Mouse (Mus musculus) limb, embryonic 12.5 days (tissue): ENCODE results near the gene Hist1h2bb. TPM values are rescaled to one million over a fixed set of nuclear protein-coding genes. Genes with fewer than 3 reads are reported as not detected.
"Not testable (repeated sequence)": the region's sequence is repeated elsewhere in the genome, so short reads cannot be mapped to it uniquely, and the experiment has no call there.

Source experiments
- ATAC-seq: fragments of 200-750 bp; cut with Nextera tagmentation; 2 replicates; pipeline ENCODE4 v1.8.0; 2017; ENCODE audit warnings: low read depth, moderate TSS enrichment; ENCODE audit not compliant: insufficient number of reproducible peaks, insufficient read depth, low FRiP score, low TSS enrichment
- H3K27ac ChIP-seq: fragments of 300-500 bp; sonication (generic); 2 replicates; pipeline ENCODE4 v1.5.1; 2016; ENCODE audit warnings: mild to moderate bottlenecking, moderate library complexity
- H3K27me3 ChIP-seq: fragments of 300-500 bp; sonication (generic); 2 replicates; pipeline ENCODE4 v1.6.1; 2016; ENCODE audit warnings: mild to moderate bottlenecking, moderate library complexity
- H3K36me3 ChIP-seq: fragments of 300-500 bp; sonication (generic); 2 replicates; pipeline ENCODE4 v1.6.1; 2016; ENCODE audit warnings: mild to moderate bottlenecking, moderate library complexity
- H3K4me1 ChIP-seq: fragments of 300-500 bp; sonication (generic); replicated peaks from 2 replicates; pipeline ENCODE4 v1.6.1; 2016
- H3K4me2 ChIP-seq: fragments of 300-500 bp; sonication (generic); 2 replicates; pipeline ENCODE4 v1.6.1; 2016; ENCODE audit warnings: mild to moderate bottlenecking, moderate library complexity
- H3K4me3 ChIP-seq: fragments of 300-500 bp; sonication (generic); replicated peaks from 2 replicates; pipeline ENCODE4 v1.5.1; 2016; ENCODE audit warnings: mild to moderate bottlenecking
- H3K9ac ChIP-seq: fragments of 300-500 bp; sonication (generic); replicated peaks from 2 replicates; pipeline ENCODE4 v1.6.1; 2016; ENCODE audit warnings: mild to moderate bottlenecking, moderate library complexity
- H3K9me3 ChIP-seq: fragments of 300-500 bp; sonication (generic); 2 replicates; pipeline ENCODE4 v1.6.1; 2016; ENCODE audit warnings: mild to moderate bottlenecking, moderate library complexity
- WGBS: fragments of 180-500 bp; shearing (Covaris S2); methylation state at CpG from one replicate; pipeline ENCODE4 v1.1.7; 2016; 5-methylcytosine and 5-hydroxymethylcytosine counted together
- polyA plus RNA-seq: library from polyadenylated mRNA; unstranded; fragments of >200 nt; fragmentation: Nextera tagmentation; extraction: Ambion mirVana; gene quantifications from 2 replicates; pipeline ENCODE4 v1.2.1, GENCODE M21; 2016

The Hist1h2bb gene
- polyA plus RNA-seq, 1 experiment from 2014 or later: 6.7 TPM

GRCm38 (mm10) chr13:23752067-23752741, 5.7 kb downstream of the Hist1h2bb start, which contains the start of gene Hist1h3b:
Hist1h3b (plus strand) TSS chr13:23752267.
- peak within 1 kb of the TSS; percentile 60 for H3K4me2 ChIP-seq
- H3K36me3 ChIP-seq, H3K9me3 ChIP-seq, H3K27me3 ChIP-seq: not testable (repeated sequence)
- peak; percentile 93 for ATAC-seq
- H3K4me3 ChIP-seq: peak within 1 kb of the TSS; percentile 43
- peak within 1 kb of the TSS; percentile 66 for H3K9ac ChIP-seq
- peaks cover 19% of the 10 kb centered on the region for H3K4me1 ChIP-seq
- under 1% methylated on average over 19 of the region's 47 CpGs for WGBS
- H3K27ac ChIP-seq: peak within 1 kb of the TSS; percentile 97

DNA sequence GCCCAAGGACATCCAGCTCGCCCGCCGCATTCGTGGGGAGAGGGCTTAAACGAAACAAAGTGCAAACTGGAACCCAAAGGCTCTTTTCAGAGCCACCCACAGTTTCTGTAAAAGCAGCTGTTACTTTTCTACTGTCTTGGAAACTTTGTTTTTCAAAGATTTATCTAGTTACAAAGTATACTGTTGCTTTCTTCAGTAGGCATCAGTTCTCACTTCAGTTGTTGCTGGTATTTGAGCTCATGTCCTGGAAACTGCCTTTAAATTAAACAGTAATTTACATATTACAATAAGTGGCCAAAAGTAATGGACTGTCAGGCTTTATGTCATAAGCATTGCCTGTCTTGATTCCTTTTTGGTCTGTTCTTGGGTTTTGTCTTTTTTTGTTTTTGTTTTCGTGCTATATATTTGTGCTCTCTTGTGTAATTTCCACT, 6.2 kb downstream of the Hist1h2bb start:
- 5% methylated on average over 6 of the region's 6 CpGs for WGBS
- no peak for ATAC-seq

DNA sequence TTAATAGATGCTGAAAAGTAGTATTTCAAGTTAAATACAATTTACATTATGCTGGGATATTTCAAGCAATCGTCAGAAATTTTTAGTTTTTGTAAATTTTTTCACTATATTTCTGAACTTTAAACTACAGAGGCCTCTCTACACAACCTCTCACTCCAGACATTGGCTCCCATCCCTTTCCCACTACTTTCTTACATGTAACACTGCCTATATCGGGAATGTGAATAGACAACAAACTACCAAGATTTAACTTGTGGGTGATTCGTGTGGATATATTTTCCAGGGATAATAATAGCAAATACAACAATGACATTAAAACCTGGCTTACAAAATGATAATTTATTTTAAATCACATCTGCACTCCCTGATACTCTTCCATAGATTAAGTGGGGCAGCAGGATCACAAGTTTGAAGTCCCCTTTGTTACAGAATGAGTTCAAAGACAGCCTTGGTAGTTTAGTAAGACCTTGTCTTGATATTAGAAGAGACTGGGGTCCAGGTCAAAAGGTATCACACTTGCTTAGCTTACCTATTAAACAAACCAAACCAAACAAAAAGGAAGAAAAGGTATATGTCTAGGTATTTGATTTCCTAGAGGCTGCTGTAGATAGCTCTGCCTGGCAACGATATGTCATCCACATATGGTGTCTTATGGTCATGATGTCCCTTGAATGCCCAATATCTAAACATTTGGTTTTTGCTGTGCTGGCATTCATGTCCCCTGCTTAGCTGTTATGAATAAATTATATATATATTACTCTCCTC, 7.0 kb downstream of the Hist1h2bb start:
- no peaks in the 10 kb centered on the region for H3K9me3 ChIP-seq
- H3K4me1 ChIP-seq: peaks cover 10% of the 10 kb centered on the region
- WGBS: 66% methylated on average over 4 of the region's 4 CpGs
- no peaks in the 10 kb centered on the region for H3K36me3 ChIP-seq
- no peaks in the 10 kb centered on the region for H3K27me3 ChIP-seq
- no peak for ATAC-seq
- H3K4me3 ChIP-seq: peak overlapping the region; percentile 34; the same call in 1 of the 2 replicates
- peak overlapping the region; percentile 91 for H3K27ac ChIP-seq
- no peak overlapping the region; the same call in 1 of the 2 replicates for H3K9ac ChIP-seq
- peak overlapping the region; percentile 60 for H3K4me2 ChIP-seq

More for the DNA sequence above, 6.2 kb downstream of the Hist1h2bb start:
- no peaks in the 10 kb centered on the region for H3K27me3 ChIP-seq
- peak overlapping the region; percentile 66 for H3K9ac ChIP-seq
- peaks cover 17% of the 10 kb centered on the region for H3K4me1 ChIP-seq
- peak overlapping the region; percentile 60 for H3K4me2 ChIP-seq
- peak overlapping the region; percentile 34 for H3K4me3 ChIP-seq
- H3K27ac ChIP-seq: peak overlapping the region; percentile 91
- H3K9me3 ChIP-seq: no peaks in the 10 kb centered on the region
- H3K36me3 ChIP-seq: no peaks in the 10 kb centered on the region

DNA sequence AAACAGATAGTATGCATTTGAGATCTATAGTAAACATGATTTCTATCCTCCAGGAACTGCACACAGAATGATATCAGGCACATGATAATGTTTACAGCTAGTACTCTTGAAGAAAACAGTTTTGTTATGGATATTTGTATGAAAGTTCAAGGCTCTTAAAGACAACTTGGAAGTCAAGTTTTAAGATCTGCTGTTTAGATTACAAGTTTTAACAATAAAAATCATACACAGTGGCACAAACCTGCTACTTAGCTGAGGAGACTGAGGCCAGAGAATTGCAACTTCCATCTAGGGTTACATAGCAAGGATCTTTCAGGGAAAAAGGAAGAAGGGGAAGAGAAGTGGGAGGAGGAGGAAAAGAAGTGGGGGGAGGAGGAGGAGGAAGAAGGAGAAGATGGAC, 8.5 kb downstream of the Hist1h2bb start:
- 0 out of 2 replicates have a peak overlapping the region, but pooled peaks have one; percentile 17 for H3K27ac ChIP-seq
- H3K36me3 ChIP-seq: no peaks in the 10 kb centered on the region
- H3K4me3 ChIP-seq: no peak overlapping the region
- H3K27me3 ChIP-seq: no peaks in the 10 kb centered on the region
- H3K4me2 ChIP-seq: no peak overlapping the region
- ATAC-seq: no peak
- H3K9me3 ChIP-seq: no peaks in the 10 kb centered on the region
- no peak overlapping the region for H3K9ac ChIP-seq
- H3K4me1 ChIP-seq: peaks cover 12% of the 10 kb centered on the region

- Histone ChIP-seq H3K4me3 (peak within 1 kb of the TSS; percentile 43), H3K36me3 (no peaks in the 10 kb centered on the region), H3K4me1 (peaks cover 16% of the 10 kb centered on the region), H3K9ac (peak within 1 kb of the TSS; percentile 65), H3K27me3 (no peaks in the 10 kb centered on the region), H3K9me3 (no peaks in the 10 kb centered on the region), H3K27ac (peak within 1 kb of the TSS; percentile 96), H3K4me2 (peak within 1 kb of the TSS; percentile 79)
- peak; percentile 72 for ATAC-seq
- 1% methylated on average over 19 of the region's 22 CpGs for WGBS
Measured at GRCm38 (mm10) chr13:23756790-23757189, 10.3 kb downstream of the Hist1h2bb start, which contains the start of gene Hist1h4b. Hist1h4b (plus strand) TSS chr13:23757013.

DNA sequence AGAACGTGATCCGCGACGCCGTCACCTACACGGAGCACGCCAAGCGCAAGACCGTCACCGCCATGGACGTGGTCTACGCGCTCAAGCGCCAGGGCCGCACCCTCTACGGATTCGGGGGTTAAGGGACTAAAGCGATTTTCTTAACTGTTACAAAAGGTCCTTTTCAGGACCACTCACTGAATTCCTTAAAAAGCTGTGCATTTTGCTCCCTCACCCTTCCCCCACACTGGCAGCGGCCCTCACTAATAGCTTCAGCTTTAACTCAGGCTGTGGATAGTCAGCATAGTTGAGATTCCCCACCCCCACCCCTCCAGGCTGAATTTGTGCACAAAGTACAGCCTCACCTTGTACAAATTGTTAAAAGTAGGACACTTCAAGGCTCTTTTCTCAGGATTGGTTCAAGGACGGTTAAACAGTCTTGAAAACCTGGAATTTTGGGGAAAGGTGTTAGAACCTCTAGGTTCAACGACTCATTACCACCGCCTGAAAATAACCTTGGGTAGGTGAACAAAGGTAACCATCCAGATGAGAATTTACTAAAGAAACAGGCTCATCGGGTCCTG, 10.8 kb downstream of the Hist1h2bb start:
- Histone ChIP-seq H3K4me2 (peak overlapping the region; percentile 79), H3K9me3 (no peaks in the 10 kb centered on the region), H3K9ac (peak overlapping the region; percentile 65), H3K36me3 (no peaks in the 10 kb centered on the region), H3K4me3 (peak overlapping the region; percentile 43), H3K27me3 (no peaks in the 10 kb centered on the region), H3K27ac (peak overlapping the region; percentile 96), H3K4me1 (peaks cover 16% of the 10 kb centered on the region)
- peak; percentile 10; the same call in 1 of the 2 replicates for ATAC-seq
- 2% methylated on average over 17 of the region's 23 CpGs for WGBS

GRCm38 (mm10) chr13:23757921-23758320, 11.4 kb downstream of the Hist1h2bb start:
- Histone ChIP-seq H3K4me3 (no peak overlapping the region), H3K9ac (no peak overlapping the region), H3K36me3 (no peaks in the 10 kb centered on the region), H3K27ac (peak overlapping the region; percentile 78), H3K4me2 (peak overlapping the region; percentile 79), H3K9me3 (no peaks in the 10 kb centered on the region), H3K4me1 (peaks cover 17% of the 10 kb centered on the region), H3K27me3 (no peaks in the 10 kb centered on the region)
- no peak for ATAC-seq
- WGBS: 51% methylated on average over 3 of the region's 3 CpGs

DNA sequence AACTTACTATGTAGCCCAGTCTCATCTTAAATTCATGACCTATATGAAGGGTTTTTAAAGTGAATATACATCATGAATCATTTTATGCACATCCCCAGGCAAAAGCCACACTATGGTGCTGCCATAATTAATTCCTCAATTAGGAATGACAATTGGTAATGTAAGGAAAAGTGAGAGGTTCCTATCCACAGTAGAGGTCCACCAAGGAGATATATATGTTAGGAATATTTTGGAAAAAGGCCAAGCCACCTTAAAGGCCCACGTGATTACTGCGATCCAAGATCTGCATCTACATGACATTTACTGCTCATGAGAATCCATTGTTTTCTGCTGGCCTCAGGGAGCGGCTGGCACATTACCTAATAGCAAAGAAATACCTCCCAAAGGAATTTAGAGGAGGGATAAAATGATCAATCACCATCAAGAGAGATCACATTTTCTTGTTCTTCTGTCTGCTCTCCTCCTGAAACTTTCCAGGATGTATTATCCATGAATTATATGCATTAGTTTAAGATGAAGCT, 12.8 kb downstream of the Hist1h2bb start:
- no peaks in the 10 kb centered on the region for H3K36me3 ChIP-seq
- no peaks in the 10 kb centered on the region for H3K27me3 ChIP-seq
- H3K4me2 ChIP-seq: no peak overlapping the region
- H3K27ac ChIP-seq: no peak overlapping the region
- no peak for ATAC-seq
- H3K9ac ChIP-seq: no peak overlapping the region
- no peaks in the 10 kb centered on the region for H3K9me3 ChIP-seq
- H3K4me3 ChIP-seq: no peak overlapping the region
- H3K4me1 ChIP-seq: peaks cover 22% of the 10 kb centered on the region
- 80% methylated on average over 3 of the region's 3 CpGs for WGBS

DNA sequence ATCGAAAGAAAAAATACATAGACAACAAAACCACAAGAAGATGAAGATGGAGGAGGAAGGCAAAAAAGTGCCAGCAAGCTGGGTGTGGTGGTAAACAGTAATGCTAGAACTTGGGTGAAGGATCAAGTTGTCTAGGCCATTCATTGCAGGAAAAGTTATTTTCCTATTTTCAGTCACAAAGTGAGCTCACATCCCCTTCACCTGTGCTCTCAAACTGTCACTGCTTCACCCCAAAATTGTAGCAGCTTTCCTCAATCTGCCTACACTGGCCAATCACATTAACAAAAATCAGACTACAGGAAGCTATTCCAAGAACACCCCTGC, 13.3 kb downstream of the Hist1h2bb start:
- Histone ChIP-seq H3K27ac (peak overlapping the region; percentile 97), H3K9me3 (no peaks in the 10 kb centered on the region), H3K4me1 (peaks cover 28% of the 10 kb centered on the region), H3K9ac (peak overlapping the region; percentile 65; the same call in 1 of the 2 replicates), H3K4me3 (peak overlapping the region; percentile 48), H3K27me3 (no peaks in the 10 kb centered on the region), H3K4me2 (peak overlapping the region; percentile 85), H3K36me3 (no peaks in the 10 kb centered on the region)
- WGBS: 83% methylated on average over 1 of the region's 1 CpGs
- no peak for ATAC-seq

DNA sequence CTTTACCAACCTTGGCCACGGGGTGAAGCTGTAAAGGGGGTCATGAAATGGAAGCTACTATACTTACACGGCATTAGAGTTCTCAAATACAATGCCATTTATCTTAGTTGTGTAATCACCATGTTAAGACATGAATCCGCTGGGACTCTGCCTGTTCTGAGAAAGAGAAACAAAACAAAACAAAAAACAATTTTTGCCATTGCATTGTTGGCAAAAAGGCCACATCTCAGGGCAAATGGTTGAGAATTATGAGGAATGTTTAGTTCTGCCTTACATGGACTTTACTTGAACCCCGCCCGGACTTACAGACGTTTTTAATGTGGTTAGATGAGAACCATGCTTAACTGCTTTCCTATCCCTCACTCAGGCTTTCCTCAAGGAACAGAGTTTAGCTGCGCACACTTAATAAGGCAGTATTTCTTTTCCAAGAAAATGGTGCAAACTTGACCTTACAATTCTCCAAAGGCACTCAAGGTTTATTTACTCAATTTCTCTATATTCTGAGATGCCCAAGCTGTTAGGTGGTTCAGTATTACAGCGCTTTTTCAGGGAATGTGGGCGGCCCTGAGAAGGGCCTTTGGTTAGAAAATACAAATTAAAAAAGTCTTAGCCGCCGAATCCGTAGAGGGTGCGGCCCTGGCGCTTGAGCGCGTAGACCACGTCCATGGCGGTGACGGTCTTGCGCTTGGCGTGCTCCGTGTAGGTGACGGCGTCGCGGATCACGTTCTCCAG, 13.9 kb downstream of the Hist1h2bb start:
- no peak for ATAC-seq
- Histone ChIP-seq H3K4me1 (peaks cover 30% of the 10 kb centered on the region), H3K36me3 (no peaks in the 10 kb centered on the region), H3K9ac (peak overlapping the region; percentile 65), H3K27me3 (no peaks in the 10 kb centered on the region), H3K4me3 (peak overlapping the region; percentile 48), H3K4me2 (peak overlapping the region; percentile 85), H3K9me3 (no peaks in the 10 kb centered on the region), H3K27ac (peak overlapping the region; percentile 97)
- 1% methylated on average over 22 of the region's 27 CpGs for WGBS
